Mouse (Mus musculus) liver, embryonic 16.5 days (tissue): ENCODE data around the gene Glcci1. TPM values are rescaled to one million over a fixed set of nuclear protein-coding genes. Genes with fewer than 3 reads are reported as not detected.

Source experiments
- ATAC-seq: fragments of 200-750 bp; cut with Nextera tagmentation; 2 replicates; pipeline ENCODE4 v1.8.0; 2017; ENCODE audit warnings: low read depth, mild to moderate bottlenecking, moderate number of reproducible peaks, moderate library complexity
- H3K27ac ChIP-seq: fragments of 300-500 bp; sonication (generic); 2 replicates; pipeline ENCODE4 v1.5.1; 2014; ENCODE audit warnings: mild to moderate bottlenecking, low read length
- H3K27me3 ChIP-seq: fragments of 300-500 bp; sonication (generic); 2 replicates; pipeline ENCODE4 v1.6.1; 2014; ENCODE audit warnings: low read depth, low read length, mixed read lengths; ENCODE audit not compliant: control insufficient read depth, insufficient read depth
- H3K36me3 ChIP-seq: fragments of 300-500 bp; sonication (generic); 2 replicates; pipeline ENCODE4 v1.6.1; 2014; ENCODE audit warnings: mild to moderate bottlenecking; ENCODE audit not compliant: control insufficient read depth, insufficient read depth
- H3K4me1 ChIP-seq: fragments of 300-500 bp; sonication (generic); 2 replicates; pipeline ENCODE4 v1.6.1; 2014; ENCODE audit warnings: low read depth, low read length, mixed read lengths; ENCODE audit not compliant: control insufficient read depth
- H3K4me2 ChIP-seq: fragments of 300-500 bp; sonication (generic); 2 replicates; pipeline ENCODE4 v1.6.1; 2014; ENCODE audit warnings: low read depth, low read length, mixed read lengths
- H3K4me3 ChIP-seq: fragments of 300-500 bp; sonication (generic); 2 replicates; pipeline ENCODE4 v1.5.1; 2014; ENCODE audit warnings: low read depth, mild to moderate bottlenecking, low read length
- H3K9ac ChIP-seq: fragments of 300-500 bp; sonication (generic); 2 replicates; pipeline ENCODE4 v1.6.1; 2014; ENCODE audit warnings: low read depth, low read length
- H3K9me3 ChIP-seq: fragments of 300-500 bp; sonication (generic); replicated peaks from 2 replicates; pipeline ENCODE4 v1.6.1; 2016; ENCODE audit warnings: low read length; ENCODE audit not compliant: control insufficient read depth
- whole genome bisulfite sequencing: fragments of 180-500 bp; shearing (Covaris S2); extraction: QIAGEN DNeasy Blood & Tissue Kit; methylation state at CpG from one replicate; pipeline ENCODE4 v1.1.7; 2014; ENCODE audit not compliant: insufficient replicate concordance; 5-methylcytosine and 5-hydroxymethylcytosine counted together
- polyA plus RNA-seq: library from polyadenylated mRNA; unstranded; fragments of >200 nt; fragmentation: Nextera tagmentation; extraction: Ambion mirVana; gene quantifications from 2 replicates; pipeline ENCODE4 v1.2.1, GENCODE M21; 2015

The Glcci1 gene
- polyA plus RNA-seq, 1 experiment from 2014 or later, result 1.2 TPM

DNA sequence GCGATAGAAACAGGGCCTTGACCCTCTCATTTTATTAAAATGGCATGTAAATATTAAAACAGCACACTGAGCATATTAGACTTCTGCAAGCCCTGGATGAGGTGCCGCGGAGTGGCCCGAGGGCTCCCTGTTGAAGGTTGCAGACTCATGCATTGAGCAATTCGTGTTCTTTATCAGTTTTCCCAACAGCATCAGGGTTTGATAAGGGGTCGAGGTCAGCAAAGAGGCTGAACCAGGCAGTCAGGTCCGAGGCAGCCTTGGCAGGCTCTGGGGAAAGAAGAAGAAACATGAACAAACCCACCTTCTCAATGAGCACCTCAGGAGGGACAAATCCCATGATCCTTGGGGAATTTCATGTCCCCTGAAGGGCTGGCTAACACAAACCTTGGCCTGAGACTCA lies 121.1 kb downstream of the Glcci1 start:
- Histone ChIP-seq H3K4me1 (no peaks in the 10 kb centered on the region; the same call in 1 of the 2 replicates), H3K4me2 (no peak overlapping the region), H3K36me3 (no peaks in the 10 kb centered on the region), H3K9ac (no peak overlapping the region), H3K4me3 (no peak overlapping the region), H3K27me3 (no peaks in the 10 kb centered on the region), H3K9me3 (no peaks in the 10 kb centered on the region), H3K27ac (no peak overlapping the region)
- 30% methylated on average over 7 of the region's 7 CpGs for WGBS
- no peak for ATAC-seq

- H3K4me2 ChIP-seq, result no peak overlapping the region
- H3K9me3 ChIP-seq, result no peaks in the 10 kb centered on the region
- H3K4me1 ChIP-seq, result no peaks in the 10 kb centered on the region; the same call in 1 of the 2 replicates
- WGBS, result 74% methylated on average over 8 of the region's 8 CpGs
- no peak overlapping the region for H3K9ac ChIP-seq
- no peaks in the 10 kb centered on the region for H3K36me3 ChIP-seq
- no peak overlapping the region for H3K27ac ChIP-seq
- no peaks in the 10 kb centered on the region for H3K27me3 ChIP-seq
- no peak overlapping the region for H3K4me3 ChIP-seq
- ATAC-seq, result no peak
These were observed 122.0 kb downstream of the Glcci1 start for GRCm38 (mm10) chr6:8631362-8631761.

DNA sequence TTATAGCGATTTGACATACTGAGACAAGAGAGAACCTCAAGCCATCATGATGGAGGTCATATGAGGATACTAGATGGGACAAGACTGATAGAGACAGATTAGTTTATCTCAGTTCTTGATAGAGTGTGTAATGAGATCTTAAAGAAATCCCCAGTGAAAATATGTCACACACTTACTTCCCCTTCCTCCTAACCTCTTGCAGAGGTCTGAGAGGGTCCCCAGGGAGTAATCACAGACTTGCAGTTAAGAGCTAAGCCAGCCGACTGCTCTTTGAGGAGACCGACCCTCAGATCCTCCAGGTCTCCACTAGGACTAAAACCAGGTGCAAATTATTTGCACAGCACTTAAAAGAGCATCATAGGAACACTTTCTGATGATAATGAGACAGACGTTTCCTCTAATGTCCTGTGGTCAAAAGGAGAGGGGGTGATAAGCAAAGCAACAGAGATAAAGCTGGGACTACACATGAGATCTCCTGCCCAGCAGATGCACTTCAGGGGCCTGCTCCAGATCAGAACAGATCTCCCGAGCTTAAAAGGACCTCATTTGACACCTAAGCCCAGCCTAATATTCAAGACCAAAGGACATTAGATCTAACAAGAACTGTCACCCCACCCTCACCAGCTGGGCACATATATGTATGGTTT lies 122.7 kb downstream of the Glcci1 start:
- no peak for ATAC-seq
- no peak overlapping the region for H3K27ac ChIP-seq
- H3K9ac ChIP-seq, result no peak overlapping the region
- H3K9me3 ChIP-seq, result no peaks in the 10 kb centered on the region
- no peak overlapping the region for H3K4me3 ChIP-seq
- no peaks in the 10 kb centered on the region for H3K36me3 ChIP-seq
- WGBS, result 29% methylated on average over 5 of the region's 5 CpGs
- H3K27me3 ChIP-seq, result no peaks in the 10 kb centered on the region
- no peak overlapping the region for H3K4me2 ChIP-seq
- H3K4me1 ChIP-seq, result no peaks in the 10 kb centered on the region; the same call in 1 of the 2 replicates

- no peak overlapping the region for H3K9ac ChIP-seq
- H3K27me3 ChIP-seq, result no peaks in the 10 kb centered on the region
- H3K9me3 ChIP-seq, result no peaks in the 10 kb centered on the region
- ATAC-seq, result no peak
- no peak overlapping the region for H3K4me2 ChIP-seq
- H3K4me1 ChIP-seq, result no peaks in the 10 kb centered on the region; the same call in 1 of the 2 replicates
- H3K36me3 ChIP-seq, result no peaks in the 10 kb centered on the region
- no peak overlapping the region for H3K4me3 ChIP-seq
- 55% methylated on average over 4 of the region's 4 CpGs for WGBS
- H3K27ac ChIP-seq, result no peak overlapping the region
These were observed 123.3 kb downstream of the Glcci1 start for GRCm38 (mm10) chr6:8632701-8633100.

- no peaks in the 10 kb centered on the region for H3K9me3 ChIP-seq
- H3K27me3 ChIP-seq, result no peaks in the 10 kb centered on the region
- no peak overlapping the region for H3K4me2 ChIP-seq
- H3K36me3 ChIP-seq, result no peaks in the 10 kb centered on the region
- 65% methylated on average over 4 of the region's 4 CpGs for WGBS
- H3K27ac ChIP-seq, result no peak overlapping the region
- H3K9ac ChIP-seq, result no peak overlapping the region
- no peaks in the 10 kb centered on the region for H3K4me1 ChIP-seq
- H3K4me3 ChIP-seq, result no peak overlapping the region
- no peak for ATAC-seq
These were observed 128.7 kb downstream of the Glcci1 start for GRCm38 (mm10) chr6:8638122-8638521.

DNA sequence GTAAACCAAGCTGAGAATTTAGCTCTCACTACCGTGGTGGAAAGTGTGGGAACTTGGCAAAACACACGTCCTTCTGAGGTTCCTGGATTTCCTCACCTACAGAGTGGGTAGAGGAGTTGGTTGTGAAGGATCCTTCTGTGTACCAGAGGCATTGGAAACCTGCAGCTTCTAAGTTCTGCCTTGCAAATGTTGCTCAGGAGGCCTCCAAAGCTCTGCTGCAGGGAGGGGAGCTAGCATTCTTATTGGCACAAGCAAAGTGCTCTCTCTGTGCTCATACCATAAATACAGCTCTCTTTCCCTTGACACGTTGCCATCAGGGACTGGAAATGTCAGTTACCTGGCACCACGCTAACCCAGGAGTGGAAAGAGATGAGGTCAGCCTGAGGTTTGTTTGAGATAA lies 129.5 kb downstream of the Glcci1 start:
- Histone ChIP-seq H3K36me3 (no peaks in the 10 kb centered on the region), H3K27ac (no peak overlapping the region), H3K4me2 (no peak overlapping the region), H3K9me3 (no peaks in the 10 kb centered on the region), H3K4me1 (no peaks in the 10 kb centered on the region), H3K9ac (no peak overlapping the region), H3K27me3 (no peaks in the 10 kb centered on the region), H3K4me3 (no peak overlapping the region)
- ATAC-seq, result no peak
- 45% methylated on average over 4 of the region's 4 CpGs for WGBS

GRCm38 (mm10) chr6:8639526-8639925 lies 130.1 kb downstream of the Glcci1 start:
- Histone ChIP-seq H3K4me3 (no peak overlapping the region), H3K4me2 (no peak overlapping the region), H3K9ac (no peak overlapping the region), H3K27ac (no peak overlapping the region), H3K9me3 (no peaks in the 10 kb centered on the region), H3K4me1 (no peaks in the 10 kb centered on the region), H3K36me3 (no peaks in the 10 kb centered on the region), H3K27me3 (no peaks in the 10 kb centered on the region)
- no peak for ATAC-seq
- WGBS, result 42% methylated on average over 2 of the region's 2 CpGs

DNA sequence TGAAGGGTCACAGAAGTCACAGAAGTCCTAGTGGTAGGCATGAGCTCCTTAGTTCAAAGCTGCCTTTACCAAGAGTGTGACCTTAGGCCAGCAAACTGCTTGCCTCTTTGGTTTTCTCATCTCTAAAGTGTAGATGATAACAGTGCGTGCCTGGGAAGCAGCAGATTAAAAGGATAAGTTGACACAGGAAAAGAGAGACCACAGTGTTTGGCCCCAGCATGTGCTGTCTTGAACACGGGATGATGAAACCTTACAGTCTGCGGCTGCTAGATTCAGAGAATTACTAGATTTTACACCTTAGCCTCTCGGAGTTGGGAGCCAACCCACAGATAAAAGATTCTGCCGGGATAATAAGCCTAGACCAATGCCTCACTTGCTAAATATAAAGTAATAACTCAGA lies 131.5 kb downstream of the Glcci1 start:
- no peak overlapping the region for H3K27ac ChIP-seq
- H3K4me2 ChIP-seq, result no peak overlapping the region
- H3K27me3 ChIP-seq, result no peaks in the 10 kb centered on the region
- H3K4me1 ChIP-seq, result no peaks in the 10 kb centered on the region
- H3K4me3 ChIP-seq, result no peak overlapping the region
- no peak for ATAC-seq
- 31% methylated on average over 5 of the region's 5 CpGs for WGBS
- no peaks in the 10 kb centered on the region for H3K36me3 ChIP-seq
- H3K9ac ChIP-seq, result no peak overlapping the region
- no peaks in the 10 kb centered on the region for H3K9me3 ChIP-seq

DNA sequence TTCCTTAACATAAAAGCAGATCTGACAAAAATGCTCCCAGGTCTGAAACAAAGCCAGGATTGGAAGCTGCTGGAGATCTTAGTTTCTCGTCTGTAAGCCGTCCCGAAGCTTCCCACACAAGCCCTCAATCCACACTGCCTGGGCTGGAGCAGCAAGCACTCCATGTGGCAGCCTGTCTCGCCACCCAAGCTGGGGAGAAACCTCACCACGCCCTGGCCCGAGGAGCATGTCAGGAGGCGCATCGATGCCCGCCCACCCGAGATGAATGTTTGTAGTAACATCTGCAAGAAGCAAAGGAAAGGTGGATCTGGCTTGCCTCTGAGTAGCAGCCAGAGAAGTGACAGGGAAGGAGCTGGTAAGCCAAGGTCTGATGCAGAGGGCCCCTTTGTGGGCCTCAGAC lies 135.3 kb downstream of the Glcci1 start:
- no peak overlapping the region for H3K9ac ChIP-seq
- peaks cover 8% of the 10 kb centered on the region for H3K4me1 ChIP-seq
- no peak overlapping the region for H3K27ac ChIP-seq
- no peak overlapping the region for H3K4me2 ChIP-seq
- H3K27me3 ChIP-seq, result no peaks in the 10 kb centered on the region
- 67% methylated on average over 10 of the region's 10 CpGs for WGBS
- H3K36me3 ChIP-seq, result no peaks in the 10 kb centered on the region
- H3K4me3 ChIP-seq, result no peak overlapping the region
- H3K9me3 ChIP-seq, result no peaks in the 10 kb centered on the region
- ATAC-seq, result no peak
